8 mouse cellular contexts compared by ENCODE assay signal in the genomic region with DNA sequence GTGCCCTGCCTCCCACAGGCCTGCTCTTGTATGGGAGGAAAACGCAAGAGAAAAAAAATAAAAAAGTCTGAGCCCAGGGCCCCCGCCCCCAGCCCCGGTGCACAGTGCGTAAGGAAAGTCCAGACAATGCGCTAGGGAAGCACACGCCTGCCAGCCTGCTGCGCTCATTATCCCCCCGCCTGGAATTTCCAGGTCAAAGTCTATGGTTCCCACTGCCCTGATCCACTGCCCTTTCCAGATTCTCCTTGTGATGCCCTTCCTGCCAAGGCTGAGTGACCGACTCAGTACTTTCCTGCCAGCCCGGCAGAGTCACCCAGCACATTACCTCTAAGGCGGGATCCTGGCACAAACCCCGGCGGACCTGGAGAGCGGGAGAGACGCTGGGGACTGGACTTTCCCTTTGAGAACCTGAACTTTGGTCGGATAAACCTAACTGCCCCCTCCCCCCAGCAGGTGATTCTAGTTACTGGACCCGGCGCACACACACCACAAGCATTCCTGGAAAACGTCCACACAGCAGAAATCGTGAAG. TPM values are rescaled to one million over a fixed set of nuclear protein-coding genes. Genes with fewer than 3 reads are reported as not detected.
DNase-seq lines count a peak whose midpoint lies in the region; ATAC-seq and TF ChIP-seq lines count a peak whose summit lies in the region.

No protein-coding gene starts in this region.

- H3K4me2 ChIP-seq in hindbrain, postnatal 0 days (ENCODE audit: low read depth, low read length): no peak overlapping the region
- peak overlapping the region; percentile 26 for H3K4me2 ChIP-seq in liver, embryonic 12.5 days

- H3K27ac ChIP-seq in forebrain, embryonic 10.5 days: peak overlapping the region; percentile 66
- no peak overlapping the region for H3K27ac ChIP-seq in hindbrain, postnatal 0 days
- no peak overlapping the region for H3K27ac ChIP-seq in liver, embryonic 12.5 days

- peaks cover 60% of the 10 kb centered on the region for H3K4me1 ChIP-seq in forebrain, embryonic 10.5 days
- peaks cover 14% of the 10 kb centered on the region for H3K4me1 ChIP-seq in hindbrain, postnatal 0 days (ENCODE audit: insufficient read depth, low read length)
- peaks cover 16% of the 10 kb centered on the region for H3K4me1 ChIP-seq in liver, embryonic 12.5 days

- H3K9me3 ChIP-seq in forebrain, embryonic 10.5 days: peaks cover 3% of the 10 kb centered on the region; the same call in 1 of the 2 replicates
- no peaks in the 10 kb centered on the region for H3K9me3 ChIP-seq in hindbrain, postnatal 0 days (ENCODE audit: low read length)
- no peaks in the 10 kb centered on the region for H3K9me3 ChIP-seq in liver, embryonic 12.5 days (replicated peaks)

- TF ChIP-seq CTCF in hindbrain, postnatal 0 days (IDR thresholded peaks at IDR 0.05; ENCODE audit: low read depth): no peak

- no peaks in the 10 kb centered on the region for H3K27me3 ChIP-seq in forebrain, embryonic 10.5 days (ENCODE audit: poor library complexity, severe bottlenecking)
- no peaks in the 10 kb centered on the region for H3K27me3 ChIP-seq in hindbrain, postnatal 0 days (ENCODE audit: insufficient read depth, low read length)
- peaks cover 27% of the 10 kb centered on the region for H3K27me3 ChIP-seq in liver, embryonic 12.5 days (replicated peaks)

- intact Hi-C loops in left cerebral cortex, postnatal 14 days (cut with DNase I): no loop called here

- peaks cover 8% of the 10 kb centered on the region for H3K36me3 ChIP-seq in forebrain, embryonic 10.5 days (replicated peaks)
- H3K36me3 ChIP-seq in hindbrain, postnatal 0 days (ENCODE audit: insufficient read depth, low read length): no peaks in the 10 kb centered on the region
- H3K36me3 ChIP-seq in liver, embryonic 12.5 days: no peaks in the 10 kb centered on the region

- H3K9ac ChIP-seq in hindbrain, postnatal 0 days (replicated peaks; ENCODE audit: low read length): no peak overlapping the region
- no peak overlapping the region for H3K9ac ChIP-seq in liver, embryonic 12.5 days

- peak overlapping the region; percentile 12; the same call in 1 of the 2 replicates for H3K4me3 ChIP-seq in forebrain, embryonic 10.5 days
- no peak overlapping the region for H3K4me3 ChIP-seq in hindbrain, postnatal 0 days (ENCODE audit: low read length)
- no peak overlapping the region for H3K4me3 ChIP-seq in liver, embryonic 12.5 days

- DNase-seq in gastrocnemius, postnatal 10 days: peak; percentile 32
- DNase-seq in gastrocnemius, adult 8-10 months (ENCODE audit: low spot score in 2 of 2): no peak
- peak; percentile 41 for DNase-seq in forebrain, embryonic 10.5 days (ENCODE audit: extremely low spot score, low spot score)
- DNase-seq in hindbrain, postnatal 0 days (ENCODE audit: low spot score): peak; percentile 20
- DNase-seq in cerebellum, postnatal 36 days: no peak
- DNase-seq in layer of hippocampus, postnatal 25 days (ENCODE audit: extremely low spot score in 1 of 2, low spot score in 1 of 2): no peak
- DNase-seq in left cerebral cortex, postnatal 14 days (ENCODE audit: low spot score in 2 of 2): no peak

- 69% methylated on average over 20 of the region's 20 CpGs for WGBS in forebrain, embryonic 10.5 days
- 46% methylated on average over 20 of the region's 20 CpGs for WGBS in hindbrain, postnatal 0 days
- 35% methylated on average over 20 of the region's 20 CpGs for WGBS in liver, embryonic 12.5 days (ENCODE audit: insufficient replicate concordance)

- peak; percentile 34; the same call in 1 of the 2 replicates for ATAC-seq in hindbrain, postnatal 0 days
- ATAC-seq in liver, embryonic 12.5 days: peak; percentile 61; the same call in 1 of the 2 replicates

RNA-seq across cellular contexts. Expression of a gene that starts 33.2 kb away (rescaled TPM):
- 100 to 1,000 TPM; 340 to 382 TPM for total RNA-seq in gastrocnemius, postnatal 10 days (2021)
- 10 to 100 TPM; 17.8 to 38.4 (median 26.0) TPM for total RNA-seq in gastrocnemius, adult 8-10 months (2022)
- 47.1 and 49.4 TPM in 2 replicates for polyA plus RNA-seq in forebrain, embryonic 10.5 days (2016; fragmentation: Nextera tagmentation; extraction: Ambion mirVana)
- total RNA-seq in hindbrain, postnatal 0 days (2014; rRNA removed): 76.6 and 95.8 TPM in 2 replicates
- polyA plus RNA-seq in hindbrain, postnatal 0 days (2015; fragmentation: Nextera tagmentation; extraction: Ambion mirVana): 26.5 and 27.8 TPM in 2 replicates
- polyA plus RNA-seq in liver, embryonic 12.5 days (2016; fragmentation: Nextera tagmentation; extraction: Ambion mirVana): 11.8 and 12.0 TPM in 2 replicates
- total RNA-seq in layer of hippocampus, postnatal 25 days (2021): 10 to 100 TPM; 45.6 to 61.2 TPM
- total RNA-seq in left cerebral cortex, postnatal 14 days (2021): 10 to 100 TPM; 72.4 to 78.6 TPM

RNA-seq across cellular contexts. Expression of a gene that starts 33.3 kb away (rescaled TPM):
- 100 to 1,000 TPM; 741 to 775 TPM for total RNA-seq in gastrocnemius, postnatal 10 days (2021)
- 10 to 100 TPM; 27.4 to 61.7 (median 46.3) TPM for total RNA-seq in gastrocnemius, adult 8-10 months (2022)
- 123 and 129 TPM in 2 replicates for polyA plus RNA-seq in forebrain, embryonic 10.5 days (2016; fragmentation: Nextera tagmentation; extraction: Ambion mirVana)
- total RNA-seq in hindbrain, postnatal 0 days (2014; rRNA removed): 203 and 254 TPM in 2 replicates
- polyA plus RNA-seq in hindbrain, postnatal 0 days (2015; fragmentation: Nextera tagmentation; extraction: Ambion mirVana): 46.4 and 55.6 TPM in 2 replicates
- polyA plus RNA-seq in liver, embryonic 12.5 days (2016; fragmentation: Nextera tagmentation; extraction: Ambion mirVana): 28.9 and 30.9 TPM in 2 replicates
- 10 to 100 TPM; 46.0 to 60.0 TPM for total RNA-seq in layer of hippocampus, postnatal 25 days (2021)
- 100 to 1,000 TPM; 108 to 118 TPM for total RNA-seq in left cerebral cortex, postnatal 14 days (2021)

Comparison
In these comparisons a context has a peak if more than half of its experiments do, and no peak if none do; other contexts are left out.
1. DNase-seq: peak in gastrocnemius, postnatal 10 days (single experiment), forebrain, embryonic 10.5 days (single experiment) and hindbrain, postnatal 0 days (single experiment); none in gastrocnemius, adult 8-10 months (0 of 2), cerebellum, postnatal 36 days (0 of 2), layer of hippocampus, postnatal 25 days (0 of 2) and left cerebral cortex, postnatal 14 days (0 of 2).